Mouse (Mus musculus): Measurements from ENCODE around the gene Smagp. TPM values are rescaled to one million over a fixed set of nuclear protein-coding genes. Genes with fewer than 3 reads are reported as not detected.

Gene Smagp
- polyA plus RNA-seq, 1 experiment = 94.1 TPM

GRCm38 (mm10) chr15:100646161-100646560, 9.4 kb upstream of the Smagp start:
- Histone ChIP-seq H3K4me3 (ENCODE audit: insufficient read depth, low read length) (no peak overlapping the region), H3K4me1 (ENCODE audit: control insufficient read depth, insufficient read depth, low read length) (no peaks in the 10 kb centered on the region), H3K27ac (ENCODE audit: insufficient read depth, low read depth, low read length) (no peak overlapping the region)
- TF ChIP-seq CTCF (IDR thresholded peaks at IDR 0.05; ENCODE audit: low read depth, low read length) = no peak
- TF ChIP-seq POLR2A (IDR thresholded peaks at IDR 0.05; ENCODE audit: borderline replicate concordance, low read depth, low read length) = no peak

- H3K27ac ChIP-seq (ENCODE audit: insufficient read depth, low read depth, low read length) = no peak overlapping the region
- H3K4me1 ChIP-seq (ENCODE audit: control insufficient read depth, insufficient read depth, low read length) = no peaks in the 10 kb centered on the region; the same call in 1 of the 2 replicates
- TF ChIP-seq CTCF (IDR thresholded peaks at IDR 0.05; ENCODE audit: low read depth, low read length) (no peak), POLR2A (IDR thresholded peaks at IDR 0.05; ENCODE audit: borderline replicate concordance, low read depth, low read length) (no peak)
- H3K4me3 ChIP-seq (ENCODE audit: insufficient read depth, low read length) = no peak overlapping the region
Measured at GRCm38 (mm10) chr15:100642451-100642850, 5.7 kb upstream of the Smagp start.

GRCm38 (mm10) chr15:100641226-100641810, 4.6 kb upstream of the Smagp start:
- Histone ChIP-seq H3K4me3 (ENCODE audit: insufficient read depth, low read length) (no peak overlapping the region), H3K4me1 (ENCODE audit: control insufficient read depth, insufficient read depth, low read length) (no peaks in the 10 kb centered on the region; the same call in 1 of the 2 replicates), H3K27ac (ENCODE audit: insufficient read depth, low read depth, low read length) (no peak overlapping the region)
- no peak for TF ChIP-seq CTCF (IDR thresholded peaks at IDR 0.05; ENCODE audit: low read depth, low read length)
- TF ChIP-seq POLR2A (IDR thresholded peaks at IDR 0.05; ENCODE audit: borderline replicate concordance, low read depth, low read length) = no peak

GRCm38 (mm10) chr15:100639972-100640750, 3.4 kb upstream of the Smagp start:
- Histone ChIP-seq H3K4me1 (ENCODE audit: control insufficient read depth, insufficient read depth, low read length) (no peaks in the 10 kb centered on the region; the same call in none of the 2 replicates), H3K27ac (ENCODE audit: insufficient read depth, low read depth, low read length) (no peak overlapping the region), H3K4me3 (ENCODE audit: insufficient read depth, low read length) (no peak overlapping the region)
- TF ChIP-seq CTCF (IDR thresholded peaks at IDR 0.05; ENCODE audit: low read depth, low read length) (no peak), POLR2A (IDR thresholded peaks at IDR 0.05; ENCODE audit: borderline replicate concordance, low read depth, low read length) (no peak)

GRCm38 (mm10) chr15:100637661-100638060, 921 bp upstream of the Smagp start:
- Histone ChIP-seq H3K4me3 (ENCODE audit: insufficient read depth, low read length) (no peak overlapping the region), H3K27ac (ENCODE audit: insufficient read depth, low read depth, low read length) (no peak overlapping the region), H3K4me1 (ENCODE audit: control insufficient read depth, insufficient read depth, low read length) (no peaks in the 10 kb centered on the region; the same call in none of the 2 replicates)
- TF ChIP-seq CTCF (IDR thresholded peaks at IDR 0.05; ENCODE audit: low read depth, low read length) = peak; percentile 10; the same call in 1 of the 2 replicates
- no peak for TF ChIP-seq POLR2A (IDR thresholded peaks at IDR 0.05; ENCODE audit: borderline replicate concordance, low read depth, low read length)

GRCm38 (mm10) chr15:100635851-100636645, 692 bp downstream of the Smagp start:
- Histone ChIP-seq H3K27ac (ENCODE audit: insufficient read depth, low read depth, low read length) (no peak overlapping the region), H3K4me3 (ENCODE audit: insufficient read depth, low read length) (peak overlapping the region; percentile 85), H3K4me1 (ENCODE audit: control insufficient read depth, insufficient read depth, low read length) (peaks cover 4% of the 10 kb centered on the region)
- no peak for TF ChIP-seq CTCF (IDR thresholded peaks at IDR 0.05; ENCODE audit: low read depth, low read length)
- no peak for TF ChIP-seq POLR2A (IDR thresholded peaks at IDR 0.05; ENCODE audit: borderline replicate concordance, low read depth, low read length)

- no peak for TF ChIP-seq CTCF (IDR thresholded peaks at IDR 0.05; ENCODE audit: low read depth, low read length)
- no peak for TF ChIP-seq POLR2A (IDR thresholded peaks at IDR 0.05; ENCODE audit: borderline replicate concordance, low read depth, low read length)
- Histone ChIP-seq H3K4me3 (ENCODE audit: insufficient read depth, low read length) (no peak overlapping the region), H3K4me1 (ENCODE audit: control insufficient read depth, insufficient read depth, low read length) (peaks cover 4% of the 10 kb centered on the region), H3K27ac (ENCODE audit: insufficient read depth, low read depth, low read length) (no peak overlapping the region)
Measured at GRCm38 (mm10) chr15:100635239-100635638, 1.5 kb downstream of the Smagp start.

GRCm38 (mm10) chr15:100633341-100633740, 3.4 kb downstream of the Smagp start:
- no peak overlapping the region for H3K27ac ChIP-seq (ENCODE audit: insufficient read depth, low read depth, low read length)
- TF ChIP-seq POLR2A (IDR thresholded peaks at IDR 0.05; ENCODE audit: borderline replicate concordance, low read depth, low read length) = no peak
- no peak for TF ChIP-seq CTCF (IDR thresholded peaks at IDR 0.05; ENCODE audit: low read depth, low read length)
- no peak overlapping the region for H3K4me3 ChIP-seq (ENCODE audit: insufficient read depth, low read length)
- H3K4me1 ChIP-seq (ENCODE audit: control insufficient read depth, insufficient read depth, low read length) = peaks cover 4% of the 10 kb centered on the region

- peaks cover 8% of the 10 kb centered on the region for H3K4me1 ChIP-seq (ENCODE audit: control insufficient read depth, insufficient read depth, low read length)
- TF ChIP-seq CTCF (IDR thresholded peaks at IDR 0.05; ENCODE audit: low read depth, low read length) (peak; percentile 10; the same call in 1 of the 2 replicates), POLR2A (IDR thresholded peaks at IDR 0.05; ENCODE audit: borderline replicate concordance, low read depth, low read length) (no peak)
- no peak overlapping the region for H3K27ac ChIP-seq (ENCODE audit: insufficient read depth, low read depth, low read length)
- no peak overlapping the region for H3K4me3 ChIP-seq (ENCODE audit: insufficient read depth, low read length)
Measured at GRCm38 (mm10) chr15:100632323-100632722, 4.4 kb downstream of the Smagp start.

Measured in bone marrow macrophage, adult 2 months (primary cell).